Mouse (Mus musculus): Measurements from ENCODE around the gene Serpina1c.
"Not testable (repeated sequence)": the region's sequence is repeated elsewhere in the genome, so short reads cannot be mapped to it uniquely, and the experiment has no call there.

Gene Serpina1c

GRCm38 (mm10) chr12:103904837-103905340 lies at the start of gene Serpina1c:
Gene Serpina1c, minus strand, starts transcription at chr12:103904887.
- in situ Hi-C loops (cut with MboI, MseI) = loop anchor here (5.0 kb wide), 1 partner anchor 52 kb away; the partner anchor contains the start of gene Serpina1e

GRCm38 (mm10) chr12:103952972-103953371 lies 48.3 kb upstream of the Serpina1c start:
- in situ Hi-C loops (cut with MboI, MseI) = not testable (repeated sequence)

- in situ Hi-C loops (cut with MboI, MseI) = no loop called here
Observed at GRCm38 (mm10) chr12:103946243-103946642, 41.6 kb upstream of the Serpina1c start.

GRCm38 (mm10) chr12:103909181-103909580 lies 4.5 kb upstream of the Serpina1c start:
- in situ Hi-C loops (cut with MboI, MseI) = not testable (repeated sequence)

GRCm38 (mm10) chr12:103907746-103908145 lies 3.1 kb upstream of the Serpina1c start:
- in situ Hi-C loops (cut with MboI, MseI) = not testable (repeated sequence)

GRCm38 (mm10) chr12:103901929-103902328 lies 2.8 kb downstream of the Serpina1c start:
- in situ Hi-C loops (cut with MboI, MseI) = loop anchor here (5.0 kb wide), 1 partner anchor 55 kb away; the partner anchor contains the start of gene Serpina1e

GRCm38 (mm10) chr12:103866873-103867272 lies 37.8 kb downstream of the Serpina1c start:
- in situ Hi-C loops (cut with MboI, MseI) = not testable (repeated sequence)

- in situ Hi-C loops (cut with MboI, MseI) = not testable (repeated sequence)
Observed at GRCm38 (mm10) chr12:103863101-103863974, 41.3 kb downstream of the Serpina1c start, which contains the start of gene Serpina1a. Gene Serpina1a, minus strand, starts transcription at chr12:103863562.

- in situ Hi-C loops (cut with MboI, MseI) = no loop called here
Observed at GRCm38 (mm10) chr12:103860976-103861375, 43.7 kb downstream of the Serpina1c start.

GRCm38 (mm10) chr12:103860571-103860970 lies 44.1 kb downstream of the Serpina1c start:
- in situ Hi-C loops (cut with MboI, MseI) = not testable (repeated sequence)

GRCm38 (mm10) chr12:103859584-103859983 lies 45.1 kb downstream of the Serpina1c start:
- in situ Hi-C loops (cut with MboI, MseI) = loop anchor here (5.0 kb wide), 1 partner anchor 38 kb away; no protein-coding TSS in a partner anchor

- in situ Hi-C loops (cut with MboI, MseI) = not testable (repeated sequence)
Observed at GRCm38 (mm10) chr12:103853032-103853431, 51.7 kb downstream of the Serpina1c start.
